Mouse (Mus musculus) MEL-GATA-1-ER (cell line): ENCODE results near the gene 4930522H14Rik.

Source experiments
- DNase-seq: peaks from one replicate; pipeline ENCODE4 v3.0.0-alpha.2; 2012; ENCODE audit warnings: low read depth; ENCODE audit errors: extremely low read depth

The 4930522H14Rik gene

GRCm38 (mm10) chr4:109475577-109476553 lies 55.2 kb downstream of the 4930522H14Rik start:
- DNase-seq: no peak

- DNase-seq: no peak
Measured at GRCm38 (mm10) chr4:109475078-109475477, 56.0 kb downstream of the 4930522H14Rik start.

GRCm38 (mm10) chr4:109472566-109472965 lies 58.5 kb downstream of the 4930522H14Rik start:
- no peak for DNase-seq

- DNase-seq: no peak
Measured at GRCm38 (mm10) chr4:109471606-109472005, 59.5 kb downstream of the 4930522H14Rik start.

GRCm38 (mm10) chr4:109467687-109468086 lies 63.4 kb downstream of the 4930522H14Rik start:
- no peak for DNase-seq

- no peak for DNase-seq
Measured at GRCm38 (mm10) chr4:109463892-109464291, 67.2 kb downstream of the 4930522H14Rik start.

- no peak for DNase-seq
Measured at GRCm38 (mm10) chr4:109460421-109461179, 70.5 kb downstream of the 4930522H14Rik start.

GRCm38 (mm10) chr4:109456821-109457220 lies 74.3 kb downstream of the 4930522H14Rik start:
- no peak for DNase-seq
